Mouse (Mus musculus) right cerebral cortex, adult 18-20 months (tissue): ENCODE data around the gene Prkca.

Experiments
- DNase-seq: peaks from one replicate; pipeline ENCODE4 v3.0.0; 2022; ENCODE audit warnings: mixed read lengths

Prkca gene

DNA sequence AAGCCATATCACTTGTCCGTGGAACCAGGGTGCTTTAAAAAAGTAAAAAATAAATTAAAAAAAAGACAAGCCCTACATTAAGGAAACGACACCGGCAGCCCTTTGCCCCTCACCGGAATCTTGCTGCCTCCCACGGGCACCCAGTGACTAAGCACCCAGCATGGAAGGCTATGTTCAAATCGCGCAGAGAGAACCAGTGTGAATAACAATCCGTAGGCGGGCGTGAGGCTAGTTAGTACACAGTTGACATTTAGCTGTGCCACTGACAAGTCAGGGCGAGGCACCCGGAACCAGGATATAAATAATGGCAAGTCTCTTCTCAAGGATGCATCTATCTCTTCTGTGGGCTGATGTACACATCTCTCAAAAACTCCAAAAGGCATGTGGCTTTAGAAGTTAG, 304.7 kb downstream of the Prkca start:
- peak; percentile 66 for DNase-seq

- DNase-seq = no peak
Observed at GRCm38 (mm10) chr11:108036339-108036738, 307.4 kb downstream of the Prkca start.

DNA sequence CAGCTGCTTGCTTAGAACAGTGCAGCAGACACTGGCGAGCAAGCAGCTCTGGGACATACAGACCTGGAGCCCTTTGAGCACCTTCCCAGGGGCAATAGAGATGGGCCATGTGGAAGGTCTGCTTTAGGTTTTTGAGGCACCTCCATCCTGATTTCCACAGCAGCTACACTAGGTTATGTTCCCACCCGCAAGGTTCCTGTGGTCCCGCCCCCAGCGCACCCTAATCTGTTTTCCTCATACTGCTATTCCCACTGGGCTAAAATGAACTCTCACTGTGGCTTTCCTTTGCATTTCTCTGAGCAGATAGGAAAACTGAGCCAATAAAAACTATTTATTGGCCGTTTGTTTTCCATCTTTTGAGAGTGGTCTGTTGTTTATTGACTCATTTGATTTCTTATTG, 308.0 kb downstream of the Prkca start:
- no peak for DNase-seq

DNA sequence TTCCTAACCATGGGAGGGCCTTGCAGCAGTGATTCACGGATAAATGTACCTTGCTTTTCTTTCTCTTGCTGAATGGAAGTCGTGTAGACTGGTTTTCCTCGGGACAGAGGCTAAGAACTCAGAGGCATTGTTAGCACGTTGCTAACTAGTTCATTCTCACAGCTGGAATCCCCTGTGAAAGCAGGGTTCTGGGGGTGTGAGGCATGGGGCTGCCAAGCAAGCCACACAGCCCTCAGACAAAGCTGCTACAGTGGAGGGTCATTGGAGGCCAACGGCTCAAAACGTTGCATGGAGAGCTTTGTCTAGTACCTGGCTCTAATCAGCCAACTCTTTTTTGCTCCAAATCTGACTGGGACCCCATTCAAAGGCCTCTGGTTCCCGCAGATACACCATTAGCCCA, 309.4 kb downstream of the Prkca start:
- DNase-seq = no peak

DNA sequence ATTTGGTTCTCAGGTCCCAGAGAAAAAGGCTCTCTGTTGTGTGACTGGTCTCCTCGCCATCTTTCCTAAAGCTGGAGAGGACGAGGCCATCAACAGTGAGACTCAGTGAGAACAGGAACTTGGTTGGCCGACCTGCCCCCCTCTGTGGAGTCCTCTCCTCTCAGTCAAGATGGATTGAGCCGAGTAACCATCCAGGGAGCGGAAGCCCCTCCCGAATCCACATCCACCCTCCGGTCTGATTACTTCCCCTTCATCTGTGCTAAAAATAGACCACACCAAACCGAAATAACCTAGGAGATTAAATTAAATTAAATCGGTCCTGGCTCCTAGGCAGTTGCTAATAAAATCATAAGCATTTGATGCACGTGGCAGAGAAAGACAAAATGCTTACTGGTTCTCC, 311.2 kb downstream of the Prkca start:
- no peak for DNase-seq

DNA sequence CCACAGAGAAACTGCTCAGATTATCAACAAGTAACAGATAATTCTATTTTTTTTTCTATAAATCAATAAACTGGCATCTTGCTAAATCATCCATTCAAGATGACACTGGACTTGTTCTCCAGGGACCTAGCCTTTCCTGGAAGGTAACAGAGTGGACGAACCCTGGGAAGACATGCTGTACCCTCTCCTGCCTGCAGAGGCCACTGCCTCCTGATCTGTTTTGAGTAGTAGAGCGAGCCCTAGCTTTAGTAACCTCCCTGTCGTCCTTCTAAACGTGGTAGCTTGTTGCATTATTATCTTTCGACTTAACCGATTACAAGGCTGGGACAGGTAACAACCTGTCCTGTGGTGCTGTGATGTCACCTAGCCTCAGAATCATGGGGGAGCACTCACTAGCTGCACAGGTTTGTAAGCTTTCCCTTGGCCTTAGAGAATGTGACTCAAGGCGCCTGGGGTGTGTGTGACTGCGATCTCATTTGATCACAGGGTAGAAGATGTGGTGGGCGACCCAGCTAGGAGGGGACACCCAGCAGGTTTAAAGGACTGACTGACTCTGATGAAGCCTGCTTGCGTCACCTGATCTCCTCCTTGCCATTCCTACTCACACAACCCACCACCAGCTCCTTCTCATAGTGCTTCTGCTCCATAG, 312.6 kb downstream of the Prkca start:
- DNase-seq = peak; percentile 59

GRCm38 (mm10) chr11:108029321-108029720, 314.4 kb downstream of the Prkca start:
- no peak for DNase-seq

DNA sequence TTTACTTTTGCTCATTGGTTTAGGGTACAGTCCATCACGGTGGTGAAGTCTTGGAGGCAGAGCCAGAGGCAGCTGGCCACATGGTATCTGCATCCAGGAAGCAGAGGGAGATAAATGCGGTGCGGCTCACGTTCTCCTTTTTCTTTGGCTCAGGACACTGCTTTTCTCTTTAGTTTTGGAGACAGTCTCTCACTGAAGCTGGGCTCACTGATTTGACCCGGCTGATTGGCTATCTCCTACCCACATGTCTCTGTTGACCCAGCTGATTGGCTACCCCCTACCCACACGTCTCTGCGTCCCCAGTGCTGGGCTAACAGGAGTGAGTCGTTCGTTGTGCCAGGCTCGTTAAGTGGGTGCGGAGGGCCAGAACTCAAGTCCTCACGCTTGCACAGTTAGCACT, 315.3 kb downstream of the Prkca start:
- peak; percentile 38 for DNase-seq

DNA sequence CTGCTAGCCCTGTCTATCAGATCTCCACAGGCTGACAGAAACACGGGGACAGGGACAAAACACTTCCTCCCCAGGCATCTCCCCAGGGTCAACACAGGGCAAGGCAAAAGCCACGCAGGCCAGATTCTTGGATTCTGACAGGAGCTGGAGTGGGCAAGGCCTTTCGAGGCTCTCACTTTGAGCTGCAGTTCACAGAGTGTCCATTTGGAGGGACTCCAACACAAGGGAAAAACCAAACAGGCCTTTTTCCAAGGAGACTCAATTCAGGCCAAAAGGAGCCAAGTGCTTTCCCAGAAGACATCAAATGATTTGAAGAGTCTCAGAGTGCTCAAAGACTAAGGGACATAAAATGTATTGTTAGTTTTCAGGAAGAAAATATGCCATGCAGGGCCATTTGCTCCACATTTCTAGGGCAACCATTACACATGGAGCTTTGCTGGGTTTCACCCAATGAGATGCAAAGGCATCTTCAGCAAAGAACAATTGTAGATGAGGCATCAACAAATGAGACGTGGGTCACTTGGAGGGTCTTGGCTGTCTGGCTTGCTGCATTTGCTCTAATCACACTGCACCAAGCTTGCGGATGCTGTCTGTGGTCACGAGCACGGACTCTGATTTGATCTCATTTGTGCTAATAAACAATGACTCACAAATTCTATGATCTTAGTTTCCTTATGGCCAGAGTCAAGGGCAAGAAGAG, 317.9 kb downstream of the Prkca start:
- DNase-seq = peak; percentile 68

DNA sequence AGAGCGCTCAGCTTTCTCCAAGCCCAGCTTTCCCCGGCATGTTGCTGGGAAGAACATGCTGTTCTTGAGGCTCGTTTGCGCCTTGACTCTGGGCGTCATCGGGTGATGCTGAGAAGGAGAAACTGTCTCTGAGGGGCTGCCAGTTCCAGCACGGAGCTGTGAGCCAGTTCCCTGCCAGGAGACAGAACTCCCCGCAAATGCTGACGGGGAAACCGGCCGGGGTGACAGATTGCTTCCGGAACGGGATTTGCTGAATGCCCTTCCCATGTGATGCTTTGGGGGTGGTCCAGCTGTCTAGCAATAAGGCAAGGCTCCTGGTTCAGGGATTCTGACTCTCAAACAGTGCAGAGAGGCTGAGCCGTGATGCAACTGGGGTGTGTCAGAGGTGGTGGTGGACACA, 320.5 kb downstream of the Prkca start:
- peak; percentile 89 for DNase-seq

- DNase-seq = peak; percentile 50
Observed at GRCm38 (mm10) chr11:108020889-108021288, 322.8 kb downstream of the Prkca start.

DNA sequence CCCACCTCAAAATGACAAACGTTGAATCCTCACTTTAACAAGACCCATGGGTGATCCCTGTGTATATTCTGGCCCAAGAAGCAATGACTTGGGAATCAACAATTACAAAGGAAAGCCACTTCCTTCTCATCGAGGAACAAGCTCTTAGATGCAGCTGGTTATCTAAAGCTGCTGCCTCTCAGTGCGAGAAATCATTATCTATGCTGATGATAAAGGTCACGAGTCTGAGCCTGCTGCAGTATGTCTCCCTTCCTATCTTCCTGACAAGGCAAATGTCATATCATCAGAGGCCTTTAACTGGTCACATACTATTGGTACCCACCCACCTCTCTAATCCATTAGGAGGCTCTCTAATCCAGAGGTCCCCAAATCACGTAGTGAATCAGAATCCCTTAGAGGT, 328.4 kb downstream of the Prkca start:
- no peak for DNase-seq

DNA sequence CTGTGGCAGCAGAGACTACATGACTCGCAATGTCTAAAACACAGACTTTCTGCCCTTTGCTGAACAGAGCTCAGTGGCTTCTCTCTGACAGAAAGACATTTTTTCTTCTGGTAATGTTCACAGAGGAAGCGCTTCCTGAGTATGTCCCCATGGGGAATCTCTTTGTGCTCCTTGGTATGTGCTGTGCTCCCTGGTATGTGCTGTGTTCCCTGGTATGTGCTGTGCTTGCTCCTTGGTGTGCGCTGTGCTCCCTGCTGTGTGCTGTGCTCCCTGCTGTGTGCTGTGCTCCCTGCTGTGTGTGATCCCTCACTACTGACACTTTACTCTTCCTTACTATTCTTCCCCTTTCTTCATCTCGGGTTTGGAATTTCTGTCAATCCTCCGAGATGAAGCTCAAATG, 330.3 kb downstream of the Prkca start:
- DNase-seq = no peak

DNA sequence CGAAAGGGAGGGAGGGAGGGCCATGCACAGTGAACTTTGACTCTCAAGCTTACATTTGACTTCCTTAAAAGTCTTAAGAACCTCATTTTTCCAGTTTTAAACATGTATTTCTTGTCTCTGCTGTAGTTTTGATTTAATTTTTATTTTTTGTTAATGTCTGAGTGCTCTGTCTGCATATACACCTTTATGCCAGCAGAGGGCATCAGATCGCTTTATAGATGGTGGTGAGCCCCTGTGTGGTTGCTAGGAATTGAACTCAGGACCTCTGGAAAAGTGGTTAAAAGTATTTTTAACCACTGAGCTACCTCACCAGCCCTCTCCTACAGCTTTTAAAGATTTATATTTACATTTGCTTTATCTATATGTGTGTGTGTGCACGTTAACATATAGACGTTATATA, 333.3 kb downstream of the Prkca start:
- DNase-seq = no peak

DNA sequence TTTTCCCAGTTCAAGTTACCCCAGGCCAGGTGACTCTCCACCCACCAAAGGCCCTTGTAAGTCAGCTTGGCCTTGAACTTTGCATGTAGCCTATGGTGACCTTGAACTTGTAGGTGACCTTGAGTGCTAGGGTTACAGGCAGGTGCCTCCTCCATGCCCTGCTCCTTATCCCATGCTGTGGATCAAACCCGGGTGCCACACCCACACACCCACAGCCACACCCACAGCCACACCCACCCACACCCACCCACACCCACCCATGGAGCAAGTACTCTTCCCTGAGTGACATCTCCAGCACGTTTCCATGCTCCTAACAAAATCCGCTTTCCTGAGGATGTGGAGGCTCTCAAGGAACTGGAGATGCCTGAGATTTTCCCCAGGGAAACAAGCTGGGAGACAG, 344.8 kb downstream of the Prkca start:
- DNase-seq = no peak

GRCm38 (mm10) chr11:107996896-107997670, 346.6 kb downstream of the Prkca start:
- peak; percentile 59 for DNase-seq

DNA sequence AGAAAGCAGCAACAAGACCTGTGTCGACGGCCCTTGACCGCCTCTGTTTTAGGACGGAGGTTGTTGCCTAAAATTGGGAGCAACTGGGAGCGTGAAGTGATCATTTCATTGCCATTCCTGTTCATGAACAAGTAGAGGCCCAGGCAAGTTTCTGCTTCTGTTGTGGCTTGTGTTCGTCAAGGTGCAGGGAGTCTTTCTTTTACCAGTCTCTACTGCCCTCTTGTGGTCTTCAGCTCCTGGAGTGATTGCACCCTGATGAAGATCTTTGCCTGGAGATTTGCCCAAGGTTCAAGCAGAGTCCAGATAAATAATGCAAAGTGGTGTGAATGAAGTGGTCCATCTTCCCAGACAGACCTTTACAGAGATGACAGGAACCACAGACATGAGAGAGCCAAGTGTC, 349.2 kb downstream of the Prkca start:
- DNase-seq = peak; percentile 51

GRCm38 (mm10) chr11:107993792-107994191, 349.9 kb downstream of the Prkca start:
- DNase-seq = no peak

- DNase-seq = no peak
Observed at GRCm38 (mm10) chr11:107992500-107992899, 351.2 kb downstream of the Prkca start.

DNA sequence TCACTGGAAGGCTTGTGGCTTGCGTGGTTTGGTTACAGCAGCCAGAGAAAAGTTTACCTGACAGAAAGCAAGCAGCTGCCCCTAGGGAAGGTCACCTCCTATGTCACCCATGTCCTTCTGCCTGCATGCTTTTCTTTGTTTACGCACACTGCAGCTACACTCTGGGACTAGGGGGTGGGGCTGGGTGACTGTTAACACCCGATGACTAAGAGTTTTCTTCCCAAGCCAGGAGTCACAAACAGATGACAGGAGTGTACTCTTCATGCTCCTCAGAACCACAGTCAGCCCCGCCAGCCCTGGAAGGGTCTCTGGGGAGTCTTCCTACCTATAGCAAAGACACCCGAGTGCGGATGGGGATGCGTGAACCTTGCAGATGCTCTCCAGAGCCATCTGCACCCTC, 351.7 kb downstream of the Prkca start:
- no peak for DNase-seq

DNA sequence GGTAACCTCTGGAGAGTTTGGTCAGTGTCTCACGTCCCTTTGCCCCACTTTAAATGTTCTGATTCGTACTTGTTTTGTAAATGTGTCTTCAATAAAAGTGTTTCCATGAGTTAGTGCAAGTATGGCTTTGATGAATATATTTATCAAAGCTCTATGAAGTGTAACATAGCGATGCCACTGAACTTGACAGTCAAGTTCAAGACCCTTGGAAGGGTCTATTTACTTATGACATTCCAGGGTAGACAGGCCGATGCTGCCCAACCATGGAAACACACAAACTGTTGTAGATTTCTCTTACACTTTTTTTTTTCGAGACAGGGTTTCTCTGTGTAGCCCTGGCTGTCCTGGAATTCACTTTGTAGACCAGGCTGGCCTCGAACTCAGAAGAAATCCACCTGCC, 354.5 kb downstream of the Prkca start:
- DNase-seq = no peak

DNA sequence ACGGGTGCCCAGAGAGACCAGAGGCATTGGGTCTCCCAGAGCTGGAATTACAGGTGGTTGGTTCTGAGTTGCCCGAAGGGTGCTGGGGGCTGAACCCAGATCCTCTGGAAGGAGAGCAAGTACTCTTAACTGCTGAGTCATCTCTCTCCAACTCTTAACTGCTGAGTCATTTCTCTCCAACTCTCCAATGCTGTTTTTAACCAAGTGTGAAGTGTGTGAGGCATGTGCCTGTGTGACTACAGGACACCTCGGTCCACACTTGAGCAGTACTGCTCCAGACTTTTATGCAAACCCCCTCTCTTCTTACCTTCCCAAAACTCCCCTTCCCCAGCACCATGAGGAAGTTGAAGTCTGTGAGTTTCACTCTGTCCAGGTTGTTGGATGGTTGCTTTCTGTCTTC, 357.8 kb downstream of the Prkca start:
- DNase-seq = no peak

DNA sequence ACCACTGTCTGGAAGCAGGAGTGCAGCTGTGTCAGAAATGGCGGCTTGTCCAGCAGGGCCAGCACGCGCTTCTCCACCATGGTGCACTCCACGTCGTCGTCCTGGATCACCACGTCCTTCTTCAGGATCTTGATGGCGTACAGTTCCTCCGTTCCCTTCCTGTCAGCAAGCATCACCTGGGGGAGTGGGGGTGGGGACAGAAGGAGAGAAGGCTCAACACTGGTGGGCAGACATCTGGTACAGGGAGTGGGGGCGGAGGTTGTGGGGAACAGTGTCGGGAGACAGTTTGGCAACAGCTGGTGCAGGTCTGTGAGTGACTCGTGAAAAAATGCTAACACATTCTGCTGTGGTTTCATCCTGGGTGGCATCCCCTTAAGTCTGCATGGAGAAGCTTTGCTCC, 359.8 kb downstream of the Prkca start:
- DNase-seq = peak; percentile 49

- no peak for DNase-seq
Observed at GRCm38 (mm10) chr11:107983224-107983623, 360.5 kb downstream of the Prkca start.
